Mouse (Mus musculus) liver, embryonic 14.5 days (tissue): ENCODE measurements around the gene Auh.

Experiments
- CTCF ChIP-seq: IDR thresholded peaks from 2 replicates; pipeline ENCODE4 v1.5.1; 2016; ENCODE audit warnings: antibody characterized with exemption, low read depth, control low read depth
- EP300 ChIP-seq: IDR thresholded peaks from 2 replicates; pipeline ENCODE4 v1.6.1; 2016; ENCODE audit warnings: antibody characterized with exemption, low read depth

GRCm38 (mm10) chr13:52977757-52978156, 48.3 kb upstream of the Auh start:
- no peak for TF ChIP-seq CTCF
- TF ChIP-seq EP300: no peak
